Mouse (Mus musculus) E14TG2a.4 (cell line): Measurements from ENCODE around the gene Pde6h.
"Not testable (repeated sequence)": the region's sequence is repeated elsewhere in the genome, so short reads cannot be mapped to it uniquely, and the experiment has no call there.

Source experiments
- H3K27me3 ChIP-seq: 2 replicates; pipeline ENCODE4 v1.6.1; 2014; ENCODE audit warnings: low read length, control low read depth; ENCODE audit not compliant: insufficient read depth
- H3K36me3 ChIP-seq: 2 replicates; pipeline ENCODE4 v1.6.1; 2014; ENCODE audit warnings: low read length, control low read depth; ENCODE audit not compliant: insufficient read depth
- H3K4me1 ChIP-seq: replicated peaks from 2 replicates; pipeline ENCODE4 v1.6.1; 2014; ENCODE audit warnings: low read depth, low read length, control low read depth
- H3K4me3 ChIP-seq: replicated peaks from 2 replicates; pipeline ENCODE4 v1.5.1; 2014; ENCODE audit warnings: mild to moderate bottlenecking, low read length
- H3K9me3 ChIP-seq: 2 replicates; pipeline ENCODE4 v1.6.1; 2014; ENCODE audit warnings: low read length, control low read depth
- CTCF ChIP-seq: conservative IDR thresholded peaks from 2 replicates; pipeline ENCODE4 v1.5.1; 2014; ENCODE audit warnings: low read length
- NANOG ChIP-seq: IDR thresholded peaks from 2 replicates; pipeline ENCODE4 v1.6.1; 2014; ENCODE audit warnings: borderline replicate concordance, low read length, mixed read lengths
- POU5F1 ChIP-seq: IDR thresholded peaks from 2 replicates; pipeline ENCODE4 v1.6.1; 2014; ENCODE audit warnings: low read length, borderline replicate concordance

Gene Pde6h

DNA sequence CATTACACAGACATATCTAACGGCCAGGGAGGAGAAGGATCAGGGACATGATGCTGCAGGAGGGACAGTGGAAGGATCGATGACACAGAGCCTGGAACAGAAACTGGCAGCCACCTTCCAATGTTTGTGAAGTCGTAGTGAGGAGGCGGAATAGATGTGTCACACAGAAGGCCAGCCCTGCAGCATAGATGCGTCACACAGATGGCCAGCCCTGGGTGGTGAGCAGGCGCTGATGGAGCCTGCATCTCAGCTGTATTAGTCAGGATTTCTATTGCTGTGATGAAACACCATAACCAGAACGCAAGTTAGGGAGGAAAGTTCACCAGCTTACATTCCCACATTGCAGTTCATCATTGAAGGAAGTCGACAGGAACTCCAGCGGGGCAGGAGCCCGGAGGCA, 42.3 kb downstream of the Pde6h start:
- TF ChIP-seq POU5F1 (no peak), CTCF (no peak)
- Histone ChIP-seq H3K9me3 (no peaks in the 10 kb centered on the region), H3K27me3 (no peaks in the 10 kb centered on the region), H3K36me3 (no peaks in the 10 kb centered on the region), H3K4me1 (peaks cover 11% of the 10 kb centered on the region), H3K4me3 (no peak overlapping the region)

DNA sequence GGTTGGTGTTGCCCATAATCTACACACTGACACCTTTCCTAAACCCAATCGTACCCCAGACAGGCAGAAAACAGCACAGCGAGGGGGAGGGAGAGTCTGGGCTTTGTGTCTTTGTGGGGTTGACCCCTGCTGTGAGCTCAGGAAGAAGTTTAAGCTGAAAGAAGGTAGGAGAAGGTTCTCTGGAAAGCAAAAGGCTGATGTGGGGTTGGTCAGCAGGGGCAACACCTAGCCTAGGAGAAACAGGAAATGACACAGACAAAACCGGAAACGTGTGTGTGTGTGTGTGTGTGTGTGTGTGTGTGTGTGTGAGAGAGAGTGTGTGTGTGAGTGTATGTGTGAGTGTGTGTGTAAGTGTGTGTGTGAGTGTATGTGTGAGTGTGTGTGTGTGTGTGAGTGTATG, 43.8 kb downstream of the Pde6h start:
- H3K9me3 ChIP-seq = no peaks in the 10 kb centered on the region
- H3K36me3 ChIP-seq = no peaks in the 10 kb centered on the region
- H3K4me3 ChIP-seq = no peak overlapping the region
- H3K27me3 ChIP-seq = no peaks in the 10 kb centered on the region
- peaks cover 11% of the 10 kb centered on the region for H3K4me1 ChIP-seq
- no peak for TF ChIP-seq CTCF
- no peak for TF ChIP-seq NANOG
- no peak for TF ChIP-seq POU5F1

DNA sequence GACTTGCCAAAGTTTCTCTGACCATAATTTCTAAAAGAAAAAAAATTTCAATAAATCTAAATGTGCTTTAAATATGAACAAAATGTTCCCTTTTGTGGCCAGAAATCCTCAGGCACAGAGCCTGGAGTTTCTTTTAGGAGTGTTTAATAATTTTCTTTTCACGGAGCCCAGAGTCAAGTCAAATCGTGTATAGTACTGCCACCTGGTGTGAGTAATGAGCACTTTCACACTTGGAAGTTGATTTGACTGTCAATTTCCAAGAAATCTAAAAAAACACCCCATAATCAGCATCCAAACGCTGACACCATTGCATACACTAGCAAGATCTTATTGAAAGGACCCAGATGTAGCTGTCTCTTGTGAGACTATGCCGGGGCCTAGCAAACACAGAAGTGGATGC, 45.2 kb downstream of the Pde6h start:
- H3K4me1 ChIP-seq = peaks cover 11% of the 10 kb centered on the region
- H3K9me3 ChIP-seq, H3K4me3 ChIP-seq, H3K27me3 ChIP-seq, H3K36me3 ChIP-seq: not testable (repeated sequence)
- TF ChIP-seq CTCF = peak; percentile 17; the same call in 1 of the 2 replicates

DNA sequence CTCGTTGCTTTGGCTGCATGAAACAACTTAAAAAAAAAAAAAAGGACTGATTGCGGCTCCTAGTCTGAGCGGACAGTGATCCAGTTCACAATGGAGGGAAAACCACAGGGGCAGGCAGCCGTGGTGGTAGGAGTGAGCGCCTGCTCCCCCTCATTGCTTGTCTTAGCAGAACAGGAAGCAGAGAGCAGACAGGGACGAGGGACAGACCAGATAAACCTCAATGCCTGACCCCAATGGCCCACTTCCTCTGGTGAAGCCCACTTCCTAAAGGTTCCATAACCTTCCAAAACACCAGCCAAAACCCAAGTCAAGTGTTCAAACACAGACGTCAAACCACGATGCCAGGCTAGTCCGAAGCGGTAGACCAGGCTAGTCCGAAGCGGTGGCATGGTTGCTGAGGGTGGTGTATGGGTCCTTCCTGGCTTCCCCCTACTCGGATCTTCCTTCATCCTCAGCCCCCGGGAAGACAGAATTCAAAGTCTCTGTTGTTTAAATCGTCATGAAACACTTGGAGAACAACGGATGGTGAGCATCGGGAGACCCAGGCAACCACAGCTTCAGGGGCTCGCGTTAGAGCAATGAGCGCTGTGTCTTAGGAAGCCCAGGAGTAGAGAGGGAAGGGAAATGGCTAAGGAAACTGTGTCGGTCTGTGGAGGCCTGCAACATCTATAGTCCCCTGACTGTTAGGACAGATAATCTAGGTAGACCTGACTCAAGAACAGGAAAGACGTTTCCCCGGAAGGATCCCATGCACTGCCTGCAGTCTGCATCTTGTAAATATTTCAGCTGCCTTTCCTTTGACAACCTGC, 55.8 kb downstream of the Pde6h start:
- TF ChIP-seq CTCF (no peak), POU5F1 (no peak), NANOG (no peak)
- no peak overlapping the region for H3K4me3 ChIP-seq
- H3K27me3 ChIP-seq = no peaks in the 10 kb centered on the region
- no peaks in the 10 kb centered on the region for H3K36me3 ChIP-seq
- H3K9me3 ChIP-seq = no peaks in the 10 kb centered on the region
- 0 out of 2 replicates have a peak, but pooled peaks cover 9% of the 10 kb centered on the region for H3K4me1 ChIP-seq

DNA sequence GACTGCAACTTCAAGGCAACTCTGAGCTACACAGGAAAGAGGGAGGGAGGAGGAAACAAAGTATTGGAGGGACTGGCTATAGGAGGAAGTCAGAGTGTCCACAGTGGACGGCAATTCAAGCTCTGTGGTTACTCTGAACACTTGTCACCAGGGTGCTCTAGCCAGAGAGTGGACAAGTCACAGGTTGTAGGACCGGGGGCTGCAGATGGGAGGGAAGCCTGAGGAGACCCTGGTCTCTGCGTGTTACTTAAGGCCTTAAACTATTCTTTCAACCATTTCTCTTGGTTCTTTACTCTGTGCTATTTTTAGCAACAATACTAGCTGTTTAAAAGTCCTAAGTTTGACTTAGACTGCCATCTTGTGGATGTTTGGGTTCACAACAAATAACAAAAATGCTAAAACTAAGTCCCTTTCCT, 56.7 kb downstream of the Pde6h start:
- no peaks in the 10 kb centered on the region for H3K9me3 ChIP-seq
- TF ChIP-seq NANOG = no peak
- peak; percentile 22; the same call in 1 of the 2 replicates for TF ChIP-seq CTCF
- no peaks in the 10 kb centered on the region for H3K27me3 ChIP-seq
- H3K4me1 ChIP-seq = peaks cover 13% of the 10 kb centered on the region; the same call in 1 of the 2 replicates
- H3K36me3 ChIP-seq = no peaks in the 10 kb centered on the region
- H3K4me3 ChIP-seq = no peak overlapping the region

DNA sequence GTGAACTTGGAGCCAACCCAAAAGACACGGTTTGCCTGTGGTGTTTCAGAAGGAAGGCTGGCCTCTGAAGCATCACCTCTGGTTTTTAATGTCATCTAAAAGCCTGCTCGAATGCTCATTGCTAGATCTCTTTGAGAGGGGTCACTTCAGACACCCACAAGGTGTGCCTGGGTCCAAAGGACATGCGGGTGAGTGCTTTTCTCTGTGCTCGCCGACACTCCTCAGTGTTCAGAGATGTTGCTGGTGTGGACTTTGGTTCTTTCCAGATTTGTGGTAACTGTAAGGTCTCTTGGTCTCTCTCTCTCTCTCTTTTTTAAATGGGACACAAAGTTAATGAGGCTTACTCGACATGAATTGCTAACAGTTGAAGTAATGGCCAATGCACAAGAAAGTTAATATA, 58.9 kb downstream of the Pde6h start:
- Histone ChIP-seq H3K9me3 (no peaks in the 10 kb centered on the region), H3K27me3 (no peaks in the 10 kb centered on the region), H3K36me3 (no peaks in the 10 kb centered on the region), H3K4me1 (peaks cover 22% of the 10 kb centered on the region; the same call in 1 of the 2 replicates), H3K4me3 (no peak overlapping the region)
- TF ChIP-seq NANOG = no peak
- TF ChIP-seq POU5F1 = no peak
- TF ChIP-seq CTCF = no peak

DNA sequence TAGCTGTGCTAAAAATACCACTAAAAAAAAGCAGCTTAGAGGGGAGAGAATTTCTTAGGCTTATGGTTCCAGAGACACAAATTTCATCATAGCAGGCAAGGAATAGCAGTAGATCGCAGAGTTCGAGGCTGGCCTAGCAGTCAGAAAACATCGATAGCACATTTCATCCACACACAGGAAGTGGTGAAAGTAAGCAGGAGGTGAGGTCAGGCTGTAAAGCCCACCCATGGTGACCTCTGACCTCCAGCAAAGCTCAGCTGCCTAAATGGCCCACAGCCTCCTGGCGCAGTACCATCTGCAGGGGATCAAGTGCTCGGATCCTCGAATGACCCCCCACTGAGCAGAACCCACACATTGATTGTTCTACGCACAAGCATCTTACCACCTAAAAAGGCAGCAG, 59.6 kb downstream of the Pde6h start:
- Histone ChIP-seq H3K4me1 (peaks cover 22% of the 10 kb centered on the region; the same call in 1 of the 2 replicates), H3K27me3 (no peaks in the 10 kb centered on the region), H3K9me3 (no peaks in the 10 kb centered on the region), H3K36me3 (no peaks in the 10 kb centered on the region), H3K4me3 (no peak overlapping the region)
- TF ChIP-seq POU5F1 = no peak
- TF ChIP-seq CTCF = no peak
- TF ChIP-seq NANOG = no peak

DNA sequence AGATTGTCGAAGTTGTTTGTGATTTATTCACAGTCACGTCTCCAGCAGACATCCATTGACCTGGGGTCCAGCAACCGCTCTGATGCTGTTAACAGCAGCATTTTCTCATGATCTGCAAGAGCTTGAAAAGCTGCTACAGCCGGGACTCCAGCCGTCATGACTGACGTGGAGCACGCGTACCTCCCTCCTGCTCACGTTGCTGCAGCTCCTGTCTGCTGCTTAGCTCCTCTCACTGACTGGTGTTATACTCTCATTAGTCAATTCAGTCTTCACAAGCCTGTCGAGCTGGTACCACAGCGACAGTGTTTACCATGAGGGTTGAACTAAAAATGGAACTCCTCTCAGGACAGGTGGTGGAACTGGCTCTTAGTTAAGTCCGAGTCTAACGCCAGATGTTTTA, 62.4 kb downstream of the Pde6h start:
- Histone ChIP-seq H3K4me1 (peaks cover 24% of the 10 kb centered on the region; the same call in 1 of the 2 replicates), H3K9me3 (no peaks in the 10 kb centered on the region), H3K4me3 (no peak overlapping the region), H3K27me3 (no peaks in the 10 kb centered on the region), H3K36me3 (no peaks in the 10 kb centered on the region)
- TF ChIP-seq NANOG = no peak
- no peak for TF ChIP-seq POU5F1
- no peak for TF ChIP-seq CTCF

DNA sequence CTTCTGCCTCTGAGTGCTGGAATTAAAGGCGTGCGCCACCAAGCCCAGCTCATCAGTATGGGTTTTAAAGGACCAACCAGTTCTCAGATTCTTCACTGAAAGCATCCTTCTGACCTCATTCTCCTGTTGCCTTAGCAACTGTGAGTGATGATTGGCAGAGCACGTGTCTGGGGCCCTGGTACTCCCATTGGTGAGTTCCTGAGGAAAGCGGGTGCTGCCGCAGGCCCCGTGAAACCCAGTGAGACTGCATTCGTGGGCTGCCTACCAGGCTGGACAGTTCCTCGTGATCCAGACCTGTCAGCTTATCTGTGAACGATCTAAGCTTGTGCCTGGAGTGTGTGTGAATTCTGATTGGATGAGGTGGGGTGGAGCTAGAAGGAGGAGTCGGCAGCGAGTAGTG, 63.1 kb downstream of the Pde6h start:
- Histone ChIP-seq H3K4me3 (no peak overlapping the region), H3K36me3 (no peaks in the 10 kb centered on the region), H3K4me1 (peaks cover 24% of the 10 kb centered on the region; the same call in 1 of the 2 replicates), H3K9me3 (no peaks in the 10 kb centered on the region), H3K27me3 (no peaks in the 10 kb centered on the region)
- TF ChIP-seq POU5F1 = no peak
- no peak for TF ChIP-seq CTCF
- TF ChIP-seq NANOG = no peak
